Mouse (Mus musculus) B cell, adult 62 days (primary cell): ENCODE measurements around the gene Phyh. TPM values are rescaled to one million over a fixed set of nuclear protein-coding genes. Genes with fewer than 3 reads are reported as not detected.

Experiments
- total RNA-seq: library from RNA; stranded (reverse); gene quantifications from 4 replicates; pipeline ENCODE4 v1.2.4, GENCODE M21; 2023

The Phyh gene
- 38.5 to 48.5 TPM (median 45.3 TPM) in 4 replicates for total RNA-seq

DNA sequence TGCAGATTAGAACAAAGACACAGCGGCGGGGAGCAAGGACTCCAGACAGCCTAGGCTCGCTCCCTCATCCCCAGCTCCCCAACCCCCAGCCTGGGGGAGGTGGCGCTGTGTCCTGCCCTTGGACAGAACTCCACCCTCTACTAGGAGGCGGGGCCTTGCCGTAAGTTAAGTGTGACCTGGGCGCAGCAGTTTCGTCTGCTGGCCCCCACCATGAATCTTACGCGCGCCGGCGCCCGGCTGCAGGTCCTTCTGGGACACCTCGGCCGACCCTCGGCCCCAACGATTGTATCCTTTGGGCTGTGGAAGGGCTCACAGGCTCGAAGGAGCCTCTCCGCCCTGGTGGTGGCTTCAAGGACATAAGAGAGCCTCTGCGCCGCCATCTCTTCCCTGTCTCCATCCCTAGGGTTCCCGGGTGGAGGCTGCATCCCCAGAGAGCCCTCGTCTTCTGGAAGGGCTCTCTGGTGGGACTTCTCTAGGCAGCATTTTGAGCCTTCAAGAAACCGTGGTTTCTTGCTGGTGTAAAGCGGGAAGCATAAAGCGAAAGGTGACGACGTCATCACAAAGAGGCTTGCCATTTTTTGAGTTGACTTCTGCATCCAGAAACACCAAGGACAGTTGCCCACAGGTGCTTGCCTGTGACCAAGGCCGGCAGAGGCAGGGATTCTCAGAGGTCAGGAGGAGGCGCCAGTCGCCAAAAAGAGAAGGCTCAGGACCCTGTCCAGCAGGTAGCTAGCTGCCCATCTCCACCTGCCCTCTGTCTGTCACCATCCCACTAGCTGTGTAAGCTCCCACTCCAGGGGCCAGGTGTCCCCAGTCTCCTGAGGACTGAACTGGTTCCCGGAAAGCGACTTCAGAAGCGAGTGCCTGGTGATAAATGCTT lies at the start of gene Phyh:
TSS of gene Phyh (plus strand) at position 160 of the 880 bp plus-strand sequence.

DNA sequence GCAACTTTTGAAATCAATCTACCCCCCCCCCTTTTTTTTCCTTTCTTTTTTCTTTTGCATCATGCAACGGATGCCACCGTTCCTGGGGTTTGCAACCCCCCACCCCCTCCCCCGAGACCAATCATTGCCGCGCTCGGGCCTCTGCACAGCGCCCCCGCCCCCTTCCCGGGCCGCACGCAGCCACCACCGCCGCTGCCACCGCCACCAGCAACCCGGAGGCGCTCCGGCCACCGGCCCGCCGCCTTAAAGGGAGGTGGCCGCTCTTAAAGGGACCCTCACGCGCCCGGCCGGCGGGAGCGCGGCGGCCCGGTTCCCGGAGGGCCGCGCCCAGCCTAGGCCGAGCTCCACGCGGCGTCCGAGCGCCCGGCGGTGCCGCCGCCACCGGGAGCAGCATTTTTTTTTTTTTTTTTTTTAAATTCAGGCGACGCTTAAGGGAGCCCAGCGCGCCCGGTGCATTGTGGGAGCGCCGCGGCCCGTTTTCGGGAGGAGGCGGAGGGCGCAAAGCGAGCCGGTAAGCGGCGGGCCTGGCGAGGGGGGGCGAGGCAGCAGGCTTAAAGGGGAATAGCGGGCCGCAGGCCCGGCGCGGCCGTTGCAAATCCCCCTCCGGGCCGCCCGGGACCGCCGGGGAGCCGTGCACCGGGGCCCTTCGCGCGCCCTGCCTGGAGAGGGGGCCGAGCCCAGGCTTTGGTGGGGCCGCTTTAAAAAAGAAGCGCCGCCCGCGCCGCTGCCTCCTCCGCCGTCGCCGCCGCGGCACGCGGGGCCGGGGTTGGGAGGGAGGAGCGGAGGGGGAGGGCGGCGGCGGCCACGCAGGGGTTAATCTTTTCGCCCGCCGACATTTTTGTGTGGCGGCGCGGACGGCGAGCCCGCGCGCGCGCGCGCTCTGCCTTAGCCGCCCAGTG lies 37.2 kb upstream of the Phyh start, which contains the start of gene Sephs1:
TSS of gene Sephs1 (plus strand) at position 215 of the 899 bp plus-strand sequence.

DNA sequence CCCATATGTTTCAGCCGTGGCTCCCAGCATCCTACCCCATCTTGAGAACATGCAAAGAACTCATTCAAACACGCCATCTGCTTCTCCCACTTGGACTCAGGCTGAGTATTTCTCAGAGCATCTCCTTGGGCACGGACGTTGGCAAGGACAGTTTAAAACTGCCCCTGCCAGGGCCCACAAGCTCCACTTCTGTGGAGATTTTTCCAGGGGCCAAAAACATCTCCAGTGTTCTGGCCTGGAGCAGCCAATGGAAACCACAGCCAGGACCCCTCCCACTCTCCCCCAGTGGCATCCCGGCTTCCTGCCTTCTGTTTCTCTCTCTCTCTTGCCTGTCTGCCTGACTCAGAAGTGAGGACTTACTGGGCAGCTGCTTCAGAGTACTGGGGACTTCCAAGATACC lies 57.0 kb downstream of the Phyh start, which contains the start of gene Ucma:
TSS of gene Ucma (plus strand) at position 316 of the 400 bp plus-strand sequence.

Other genes with a start within 250 kb of the Phyh start
- gene Bend7, start 201.2 kb upstream of the Phyh start, total RNA-seq: not detected in 4 replicates
- gene Sephs1, start 37.5 kb upstream of the Phyh start, total RNA-seq: 17.9 to 21.7 TPM (median 19.6 TPM) in 4 replicates
- not detected in 4 replicates for gene Ucma, start 57.1 kb downstream of the Phyh start, total RNA-seq
- gene Mcm10, start 93.8 kb downstream of the Phyh start, total RNA-seq: 1.7 to 3.0 TPM (median 2.2 TPM) in 4 replicates
- gene Optn, start 145.0 kb downstream of the Phyh start, total RNA-seq: 5.3 to 13.9 TPM (median 7.3 TPM) in 4 replicates
- not detected in 4 replicates for gene Ccdc3, start 218.8 kb downstream of the Phyh start, total RNA-seq